Mouse (Mus musculus) liver, embryonic 15.5 days (tissue): ENCODE results near the gene Fam98a. TPM values are rescaled to one million over a fixed set of nuclear protein-coding genes. Genes with fewer than 3 reads are reported as not detected.

Experiments
- ATAC-seq: fragments of 200-750 bp; cut with Nextera tagmentation; 2 replicates; pipeline ENCODE4 v1.8.0; 2017; ENCODE audit warnings: moderate number of reproducible peaks, mild to moderate bottlenecking, moderate library complexity; ENCODE audit not compliant: insufficient read depth
- H3K27ac ChIP-seq: fragments of 300-500 bp; sonication (generic); replicated peaks from 2 replicates; pipeline ENCODE4 v1.5.1; 2015; ENCODE audit warnings: mild to moderate bottlenecking, inconsistent platforms
- H3K27me3 ChIP-seq: fragments of 300-500 bp; sonication (generic); 2 replicates; pipeline ENCODE4 v1.6.1; 2015; ENCODE audit warnings: mild to moderate bottlenecking, inconsistent platforms
- H3K36me3 ChIP-seq: fragments of 300-500 bp; sonication (generic); replicated peaks from 2 replicates; pipeline ENCODE4 v1.6.1; 2015; ENCODE audit warnings: moderate library complexity, mild to moderate bottlenecking, inconsistent platforms
- H3K4me1 ChIP-seq: fragments of 300-500 bp; sonication (generic); replicated peaks from 2 replicates; pipeline ENCODE4 v1.6.1; 2015; ENCODE audit warnings: inconsistent platforms
- H3K4me2 ChIP-seq: fragments of 300-500 bp; sonication (generic); 2 replicates; pipeline ENCODE4 v1.6.1; 2015; ENCODE audit warnings: moderate library complexity, mild to moderate bottlenecking, inconsistent platforms
- H3K4me3 ChIP-seq: fragments of 300-500 bp; sonication (generic); replicated peaks from 2 replicates; pipeline ENCODE4 v1.5.1; 2015; ENCODE audit warnings: mild to moderate bottlenecking, inconsistent platforms
- H3K9ac ChIP-seq: fragments of 300-500 bp; sonication (generic); 2 replicates; pipeline ENCODE4 v1.6.1; 2015; ENCODE audit warnings: moderate library complexity, mild to moderate bottlenecking, inconsistent platforms
- H3K9me3 ChIP-seq: fragments of 300-500 bp; sonication (generic); replicated peaks from 2 replicates; pipeline ENCODE4 v1.6.1; 2016; ENCODE audit warnings: inconsistent platforms
- WGBS: fragments of 180-500 bp; shearing (Covaris S2); methylation state at CpG from one replicate; pipeline ENCODE4 v1.1.7; 2015; ENCODE audit warnings: mixed read lengths; ENCODE audit not compliant: insufficient replicate concordance; 5-methylcytosine and 5-hydroxymethylcytosine counted together
- polyA plus RNA-seq: library from polyadenylated mRNA; unstranded; fragments of >200 nt; fragmentation: Nextera tagmentation; extraction: Ambion mirVana; gene quantifications from 2 replicates; pipeline ENCODE4 v1.2.1, GENCODE M21; 2015

Fam98a gene
- polyA plus RNA-seq, 1 experiment from 2014 or later: 14.5 TPM

DNA sequence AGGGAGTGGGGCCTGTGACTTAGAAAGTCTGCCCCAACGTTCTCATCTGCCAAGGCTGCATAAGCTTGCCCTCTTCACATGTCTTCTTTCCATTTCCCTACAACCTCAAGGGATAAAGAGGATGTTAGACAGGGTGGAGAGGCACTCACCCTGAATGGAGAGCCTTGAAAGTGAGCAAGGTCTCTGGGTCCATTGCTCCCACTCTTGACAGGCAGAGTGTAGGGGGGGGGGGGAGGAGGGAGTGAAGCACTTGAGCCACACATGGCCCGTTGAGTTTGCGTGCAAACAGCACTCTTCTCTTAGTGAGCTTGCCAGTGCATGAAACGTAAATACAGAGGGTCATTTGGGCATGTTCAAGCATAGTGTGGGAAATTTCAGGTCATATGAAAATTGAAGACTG is 56.5 kb downstream of the Fam98a start:
- Histone ChIP-seq H3K4me2 (no peak overlapping the region), H3K36me3 (no peaks in the 10 kb centered on the region), H3K4me1 (no peaks in the 10 kb centered on the region), H3K9me3 (no peaks in the 10 kb centered on the region), H3K27me3 (no peaks in the 10 kb centered on the region), H3K4me3 (no peak overlapping the region), H3K9ac (no peak overlapping the region), H3K27ac (no peak overlapping the region)
- 63% methylated on average over 4 of the region's 4 CpGs for WGBS
- ATAC-seq: no peak

Other genes starting within 250 kb of the Fam98a start
- 2.9 and 3.3 TPM in 2 replicates for gene Rasgrp3, start 116.0 kb downstream of the Fam98a start, polyA plus RNA-seq